Mouse (Mus musculus): ENCODE data around the gene Hspa12b. TPM values are rescaled to one million over a fixed set of nuclear protein-coding genes. Genes with fewer than 3 reads are reported as not detected.

The Hspa12b gene
- polyA plus RNA-seq, 1 experiment from 2014 or later: 6.3 TPM

DNA sequence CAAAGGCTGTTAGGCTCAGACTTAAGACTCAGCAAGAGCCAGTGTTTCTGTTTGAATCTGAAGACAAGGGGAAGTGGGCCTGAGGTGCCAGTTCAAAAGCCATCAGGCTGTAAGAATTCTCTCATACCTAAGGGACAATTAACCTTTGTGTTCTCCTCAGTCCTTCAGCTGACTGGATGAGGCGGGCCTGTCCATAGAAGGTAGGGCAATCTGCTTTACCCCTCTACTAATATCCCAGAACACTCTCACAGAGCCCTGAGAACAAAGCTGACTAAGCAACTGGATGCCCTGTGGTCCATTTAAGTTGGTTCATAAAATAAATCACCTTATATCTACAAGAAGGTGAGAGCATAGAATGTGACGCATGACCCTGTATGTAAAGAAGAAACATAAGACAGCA, 39.1 kb downstream of the Hspa12b start:
- H3K9ac ChIP-seq (ENCODE audit: low read length): no peak overlapping the region
- no peak overlapping the region for H3K27ac ChIP-seq (replicated peaks in 1 of 2; ENCODE audit: control insufficient read depth in 1 of 2, insufficient read depth in 1 of 2, low read depth in 2 of 2, low read length in 2 of 2)
- no peaks in the 10 kb centered on the region for H3K36me3 ChIP-seq (ENCODE audit: control insufficient read depth, insufficient read depth, low read length)
- H3K9me3 ChIP-seq (ENCODE audit: control insufficient read depth, low read length): peaks cover 7% of the 10 kb centered on the region; the same call in 1 of the 2 replicates
- WGBS: 85% methylated on average over 2 of the region's 2 CpGs
- no peak overlapping the region for H3K4me2 ChIP-seq (ENCODE audit: low read length)
- no peak for ATAC-seq (ENCODE audit: insufficient number of reproducible peaks, insufficient read depth, low FRiP score, low read depth)
- H3K4me1 ChIP-seq (ENCODE audit: control insufficient read depth in 2 of 2, insufficient read depth in 2 of 2, low read length in 2 of 2): peaks cover 0 to 3% of the 10 kb centered on the region in 2 experiments; a peak in 2 of 4 replicates
- no peak overlapping the region for H3K4me3 ChIP-seq (ENCODE audit: control insufficient read depth in 1 of 2, insufficient read depth in 1 of 2, low read depth in 1 of 2, low read length in 2 of 2)
- H3K27me3 ChIP-seq (ENCODE audit: control insufficient read depth, insufficient read depth, low read length): peaks cover 17% of the 10 kb centered on the region

DNA sequence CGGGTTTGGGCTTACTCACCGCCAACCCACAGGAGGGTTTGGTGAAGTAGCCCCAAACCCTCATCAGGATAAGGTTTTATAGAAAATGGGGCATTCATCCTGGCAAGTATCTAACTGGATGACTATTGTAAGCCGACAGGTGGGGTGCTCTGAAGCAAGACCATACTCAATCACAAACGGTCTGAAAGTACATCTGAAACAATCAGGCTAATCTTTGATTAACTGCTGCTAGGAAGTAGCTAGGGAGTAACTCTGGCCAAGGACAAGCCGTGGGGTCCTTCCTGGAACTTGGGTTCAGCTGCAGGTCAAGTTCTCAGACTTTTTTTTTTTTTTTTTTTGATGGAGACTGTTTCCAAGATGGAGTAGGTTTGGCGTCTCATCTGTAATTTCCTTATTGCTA, 40.9 kb downstream of the Hspa12b start:
- Histone ChIP-seq H3K27me3 (ENCODE audit: control insufficient read depth, insufficient read depth, low read length) (peaks cover 34% of the 10 kb centered on the region), H3K36me3 (ENCODE audit: control insufficient read depth, insufficient read depth, low read length) (no peaks in the 10 kb centered on the region), H3K9ac (ENCODE audit: low read length) (no peak overlapping the region), H3K27ac (replicated peaks in 1 of 2; ENCODE audit: control insufficient read depth in 1 of 2, insufficient read depth in 1 of 2, low read depth in 2 of 2, low read length in 2 of 2) (no peak overlapping the region), H3K4me3 (ENCODE audit: control insufficient read depth in 1 of 2, insufficient read depth in 1 of 2, low read depth in 1 of 2, low read length in 2 of 2) (no peak overlapping the region), H3K9me3 (ENCODE audit: control insufficient read depth, low read length) (peaks cover 7% of the 10 kb centered on the region; the same call in 1 of the 2 replicates), H3K4me2 (ENCODE audit: low read length) (no peak overlapping the region), H3K4me1 (ENCODE audit: control insufficient read depth in 2 of 2, insufficient read depth in 2 of 2, low read length in 2 of 2) (peaks cover 0 to 9% of the 10 kb centered on the region in 2 experiments; a peak in 2 of 4 replicates)
- ATAC-seq (ENCODE audit: insufficient number of reproducible peaks, insufficient read depth, low FRiP score, low read depth): no peak
- 69% methylated on average over 6 of the region's 6 CpGs for WGBS

DNA sequence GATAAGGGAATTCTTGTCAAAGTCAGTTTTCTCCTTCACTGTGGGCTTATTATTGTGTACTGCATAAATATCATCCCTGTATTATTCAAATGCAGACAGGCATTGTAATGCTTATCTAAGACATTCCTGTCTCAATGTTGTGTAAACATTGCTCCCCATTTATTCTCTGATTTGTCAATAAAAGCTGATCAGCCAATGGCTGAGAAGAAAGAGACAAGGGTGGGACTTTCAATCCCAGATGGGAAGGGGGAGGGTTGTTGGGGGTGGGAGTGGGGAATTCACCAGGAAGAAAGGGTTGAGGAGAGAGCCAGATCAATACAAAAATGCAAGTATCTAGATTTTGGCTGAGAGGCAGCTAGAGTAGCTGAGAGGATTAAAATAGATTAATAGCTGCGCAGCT, 41.8 kb downstream of the Hspa12b start:
- peaks cover 43% of the 10 kb centered on the region for H3K27me3 ChIP-seq (ENCODE audit: control insufficient read depth, insufficient read depth, low read length)
- no peak overlapping the region for H3K4me3 ChIP-seq (ENCODE audit: control insufficient read depth in 1 of 2, insufficient read depth in 1 of 2, low read depth in 1 of 2, low read length in 2 of 2)
- peaks cover 0 to 9% of the 10 kb centered on the region in 2 experiments; a peak in 2 of 4 replicates for H3K4me1 ChIP-seq (ENCODE audit: control insufficient read depth in 2 of 2, insufficient read depth in 2 of 2, low read length in 2 of 2)
- H3K9me3 ChIP-seq (ENCODE audit: control insufficient read depth, low read length): peaks cover 7% of the 10 kb centered on the region; the same call in 1 of the 2 replicates
- 81% methylated on average over 1 of the region's 1 CpGs for WGBS
- H3K9ac ChIP-seq (ENCODE audit: low read length): no peak overlapping the region
- H3K36me3 ChIP-seq (ENCODE audit: control insufficient read depth, insufficient read depth, low read length): no peaks in the 10 kb centered on the region
- H3K4me2 ChIP-seq (ENCODE audit: low read length): no peak overlapping the region
- no peak overlapping the region for H3K27ac ChIP-seq (replicated peaks in 1 of 2; ENCODE audit: control insufficient read depth in 1 of 2, insufficient read depth in 1 of 2, low read depth in 2 of 2, low read length in 2 of 2)
- no peak for ATAC-seq (ENCODE audit: insufficient number of reproducible peaks, insufficient read depth, low FRiP score, low read depth)

DNA sequence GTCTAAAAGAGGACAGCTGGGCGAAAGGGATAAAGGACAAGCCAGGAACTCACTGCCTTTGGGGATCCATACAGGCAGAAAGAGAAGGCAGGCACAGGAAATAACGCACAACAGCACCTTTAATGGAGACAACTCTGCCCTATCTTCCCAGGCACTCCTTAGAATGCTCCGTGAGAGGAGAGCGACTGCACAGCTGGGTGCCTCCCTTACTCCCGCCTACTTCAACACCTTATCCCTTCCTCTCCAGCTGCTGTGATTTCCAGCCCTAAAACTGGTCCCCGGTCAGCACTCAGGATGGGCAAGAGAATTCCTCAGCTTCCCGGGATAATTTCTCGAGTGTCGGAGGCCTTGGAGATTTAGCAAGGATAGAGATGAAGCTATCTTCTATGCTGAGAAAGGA, 43.9 kb downstream of the Hspa12b start:
- peaks cover 43% of the 10 kb centered on the region for H3K27me3 ChIP-seq (ENCODE audit: control insufficient read depth, insufficient read depth, low read length)
- 17% methylated on average over 9 of the region's 9 CpGs for WGBS
- peaks cover 0 to 9% of the 10 kb centered on the region in 2 experiments; a peak in 2 of 4 replicates for H3K4me1 ChIP-seq (ENCODE audit: control insufficient read depth in 2 of 2, insufficient read depth in 2 of 2, low read length in 2 of 2)
- no peak for ATAC-seq (ENCODE audit: insufficient number of reproducible peaks, insufficient read depth, low FRiP score, low read depth)
- H3K4me2 ChIP-seq (ENCODE audit: low read length): peak overlapping the region; percentile 65
- H3K36me3 ChIP-seq (ENCODE audit: control insufficient read depth, insufficient read depth, low read length): 0 out of 2 replicates have a peak, but pooled peaks cover 4% of the 10 kb centered on the region
- no peak overlapping the region for H3K27ac ChIP-seq (replicated peaks in 1 of 2; ENCODE audit: control insufficient read depth in 1 of 2, insufficient read depth in 1 of 2, low read depth in 2 of 2, low read length in 2 of 2)
- no peak overlapping the region for H3K9ac ChIP-seq (ENCODE audit: low read length)
- H3K4me3 ChIP-seq (ENCODE audit: control insufficient read depth in 1 of 2, insufficient read depth in 1 of 2, low read depth in 1 of 2, low read length in 2 of 2): peak overlapping the region in 1 of 2 experiments; percentile 32; a peak in 2 of 4 replicates
- H3K9me3 ChIP-seq (ENCODE audit: control insufficient read depth, low read length): no peaks in the 10 kb centered on the region

DNA sequence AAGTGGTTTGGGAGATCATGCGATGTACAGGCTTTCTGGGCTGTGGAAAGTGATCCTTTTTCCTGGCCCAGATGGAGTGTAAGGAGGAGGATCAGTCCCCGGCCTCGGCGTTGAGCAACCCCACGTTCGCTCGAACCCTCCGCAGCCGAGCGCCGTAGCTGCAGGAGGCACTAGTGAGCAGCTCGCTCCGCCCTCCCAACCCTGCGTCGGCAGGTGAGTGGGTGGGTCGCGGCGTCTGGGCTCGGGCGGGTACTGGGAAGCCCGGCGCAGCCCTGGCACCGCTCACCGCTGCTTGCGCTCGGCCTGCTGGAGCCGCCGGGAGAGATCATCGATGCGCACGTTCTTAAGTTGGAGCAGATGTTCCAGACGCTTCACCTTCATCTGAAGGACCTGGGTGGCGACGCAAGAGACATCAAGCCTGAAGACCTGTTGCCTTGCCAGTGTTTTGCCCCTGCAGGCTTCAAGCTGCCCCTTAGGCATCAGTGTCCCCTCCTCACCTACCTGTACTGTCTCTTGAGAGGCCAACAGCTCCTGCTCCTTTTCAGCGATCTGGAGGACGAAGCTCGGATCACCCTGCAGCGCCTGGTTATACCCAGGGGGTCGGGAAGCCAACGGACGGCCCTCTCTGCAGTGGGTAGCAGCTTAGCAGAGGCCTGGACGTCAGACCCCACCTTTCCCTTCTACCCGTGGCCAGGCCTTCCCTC, 44.5 kb downstream of the Hspa12b start:
- H3K9ac ChIP-seq (ENCODE audit: low read length): no peak overlapping the region
- 6% methylated on average over 43 of the region's 43 CpGs for WGBS

DNA sequence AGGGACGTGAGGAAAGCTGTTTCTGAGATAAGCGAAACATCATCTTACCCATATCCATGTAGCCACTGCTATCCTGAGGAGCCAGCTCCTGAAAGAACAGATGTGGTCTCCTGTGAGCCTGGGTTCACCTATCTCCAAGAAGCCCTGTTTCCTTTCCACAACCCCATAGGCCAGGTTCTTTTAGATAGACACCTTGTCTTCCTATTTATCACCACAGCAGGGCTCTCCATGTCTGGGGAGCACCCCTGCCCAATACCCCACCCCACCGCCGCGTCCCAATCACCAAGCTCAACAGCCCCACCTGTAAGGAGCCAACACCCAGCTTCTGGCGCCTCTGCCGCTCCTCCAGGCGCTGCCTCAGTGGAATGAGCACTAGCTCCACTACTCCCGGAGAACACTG, 45.2 kb downstream of the Hspa12b start:
- no peak for ATAC-seq (ENCODE audit: insufficient number of reproducible peaks, insufficient read depth, low FRiP score, low read depth)
- H3K36me3 ChIP-seq (ENCODE audit: control insufficient read depth, insufficient read depth, low read length): peaks cover 15% of the 10 kb centered on the region; the same call in 1 of the 2 replicates
- no peak overlapping the region for H3K4me2 ChIP-seq (ENCODE audit: low read length)
- no peak overlapping the region for H3K27ac ChIP-seq (replicated peaks in 1 of 2; ENCODE audit: control insufficient read depth in 1 of 2, insufficient read depth in 1 of 2, low read depth in 2 of 2, low read length in 2 of 2)
- WGBS: 36% methylated on average over 9 of the region's 9 CpGs
- H3K9ac ChIP-seq (ENCODE audit: low read length): no peak overlapping the region
- H3K4me3 ChIP-seq (ENCODE audit: control insufficient read depth in 1 of 2, insufficient read depth in 1 of 2, low read depth in 1 of 2, low read length in 2 of 2): no peak overlapping the region
- peaks cover 43% of the 10 kb centered on the region for H3K27me3 ChIP-seq (ENCODE audit: control insufficient read depth, insufficient read depth, low read length)
- H3K9me3 ChIP-seq (ENCODE audit: control insufficient read depth, low read length): no peaks in the 10 kb centered on the region
- H3K4me1 ChIP-seq (ENCODE audit: control insufficient read depth in 2 of 2, insufficient read depth in 2 of 2, low read length in 2 of 2): peaks cover 9 to 20% of the 10 kb centered on the region in 2 experiments

More for the DNA sequence above, 44.5 kb downstream of the Hspa12b start:
- Histone ChIP-seq H3K4me3 (ENCODE audit: control insufficient read depth in 1 of 2, insufficient read depth in 1 of 2, low read depth in 1 of 2, low read length in 2 of 2) (peak overlapping the region; percentile 11 to 32; a peak in 3 of 4 replicates), H3K9me3 (ENCODE audit: control insufficient read depth, low read length) (no peaks in the 10 kb centered on the region), H3K4me1 (ENCODE audit: control insufficient read depth in 2 of 2, insufficient read depth in 2 of 2, low read length in 2 of 2) (peaks cover 1 to 12% of the 10 kb centered on the region in 2 experiments; a peak in 3 of 4 replicates), H3K27ac (replicated peaks in 1 of 2; ENCODE audit: control insufficient read depth in 1 of 2, insufficient read depth in 1 of 2, low read depth in 2 of 2, low read length in 2 of 2) (no peak overlapping the region), H3K27me3 (ENCODE audit: control insufficient read depth, insufficient read depth, low read length) (peaks cover 43% of the 10 kb centered on the region), H3K4me2 (ENCODE audit: low read length) (peak overlapping the region; percentile 65), H3K36me3 (ENCODE audit: control insufficient read depth, insufficient read depth, low read length) (peaks cover 8% of the 10 kb centered on the region; the same call in 1 of the 2 replicates)
- ATAC-seq (ENCODE audit: insufficient number of reproducible peaks, insufficient read depth, low FRiP score, low read depth): no peak

DNA sequence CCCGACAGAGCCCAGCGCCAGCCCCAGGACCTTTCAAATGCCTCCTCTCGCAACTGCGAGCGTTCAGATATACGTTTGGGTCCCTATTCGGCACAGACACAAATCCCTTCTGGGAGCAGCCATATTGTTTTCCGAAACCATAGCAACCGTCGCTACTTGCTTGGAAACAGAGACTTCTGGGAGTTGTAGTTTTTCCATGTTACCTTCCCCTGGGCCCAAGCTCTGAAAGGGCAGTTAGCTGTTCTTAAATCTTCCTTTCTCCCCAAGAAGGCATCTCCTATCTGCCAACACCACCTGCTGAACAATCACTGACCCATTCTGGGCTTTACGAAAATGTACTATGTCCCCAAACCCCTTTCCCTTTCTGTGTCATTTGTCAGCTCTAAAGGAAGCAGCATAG, 47.6 kb downstream of the Hspa12b start:
- Histone ChIP-seq H3K9me3 (ENCODE audit: control insufficient read depth, low read length) (no peaks in the 10 kb centered on the region), H3K4me2 (ENCODE audit: low read length) (peak overlapping the region; percentile 69), H3K4me3 (ENCODE audit: control insufficient read depth in 1 of 2, insufficient read depth in 1 of 2, low read depth in 1 of 2, low read length in 2 of 2) (peak overlapping the region; percentile 33 to 45), H3K9ac (ENCODE audit: low read length) (no peak overlapping the region), H3K27ac (replicated peaks in 1 of 2; ENCODE audit: control insufficient read depth in 1 of 2, insufficient read depth in 1 of 2, low read depth in 2 of 2, low read length in 2 of 2) (no peak overlapping the region), H3K36me3 (ENCODE audit: control insufficient read depth, insufficient read depth, low read length) (peaks cover 24% of the 10 kb centered on the region; the same call in 1 of the 2 replicates), H3K4me1 (ENCODE audit: control insufficient read depth in 2 of 2, insufficient read depth in 2 of 2, low read length in 2 of 2) (peaks cover 26 to 38% of the 10 kb centered on the region in 2 experiments), H3K27me3 (ENCODE audit: control insufficient read depth, insufficient read depth, low read length) (peaks cover 38% of the 10 kb centered on the region)
- WGBS: 5% methylated on average over 11 of the region's 11 CpGs
- no peak for ATAC-seq (ENCODE audit: insufficient number of reproducible peaks, insufficient read depth, low FRiP score, low read depth)

Data from heart, embryonic 14.5 days (tissue).